Mouse (Mus musculus): ENCODE measurements at regions not wholly inside any gene's neighbourhood (a gene's known extent, or its start where the extent isn't known, plus 50 kb on each side); places are given as distances from the start of the nearest gene placed in this dataset.

DNA sequence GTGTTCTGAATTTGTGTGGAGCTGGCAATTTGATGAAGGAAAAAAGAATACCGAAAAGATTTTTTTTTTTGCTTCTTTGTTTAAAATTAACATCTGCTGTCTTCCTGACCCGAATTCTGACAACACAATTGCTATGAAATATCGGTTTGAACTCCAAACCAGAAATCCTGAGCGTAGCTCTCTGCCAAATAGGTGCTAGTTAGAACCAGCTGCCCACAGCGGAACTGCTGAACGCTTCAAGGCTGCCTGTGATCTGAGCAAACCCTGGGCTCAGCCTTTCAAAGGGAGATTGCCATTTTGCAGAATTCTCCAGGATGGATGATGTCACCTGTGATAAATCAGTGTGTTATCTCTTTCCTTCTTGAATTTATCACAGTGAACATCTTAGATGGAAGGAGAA, 380.6 kb upstream of the Arglu1 start:
- TF ChIP-seq POLR2A (IDR thresholded peaks at IDR 0.05; ENCODE audit: insufficient read depth, low read depth, low read length) (no peak), CTCF (IDR thresholded peaks at IDR 0.05) (no peak)

All from heart, adult 2 months (tissue).